Mouse (Mus musculus): ENCODE measurements around the gene Emc10. TPM values are rescaled to one million over a fixed set of nuclear protein-coding genes. Genes with fewer than 3 reads are reported as not detected.

The Emc10 gene
- polyA plus RNA-seq, 1 experiment: 359 TPM

DNA sequence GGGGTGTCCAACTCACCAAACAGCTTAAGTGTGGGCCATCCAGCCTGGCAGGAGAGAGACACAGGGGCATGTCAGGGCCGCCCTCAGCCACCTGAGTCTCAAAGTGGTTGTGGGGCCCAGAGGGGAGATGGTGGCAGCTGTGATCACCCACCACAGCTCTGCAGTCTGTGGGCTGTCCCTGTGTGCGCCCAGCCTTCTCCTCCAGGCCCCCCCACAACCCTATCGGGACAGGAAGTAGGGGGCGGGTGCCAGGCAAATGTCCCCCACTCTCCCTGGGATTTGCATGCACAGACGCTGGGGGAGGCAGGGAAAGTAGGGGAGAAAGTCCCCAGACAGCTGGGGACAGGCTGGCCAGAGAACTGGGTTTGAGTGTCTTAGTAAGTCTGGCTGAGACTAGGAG, 34.9 kb upstream of the Emc10 start:
- no peak for TF ChIP-seq GATA1 (IDR thresholded peaks at IDR 0.05; ENCODE audit: low read length)

DNA sequence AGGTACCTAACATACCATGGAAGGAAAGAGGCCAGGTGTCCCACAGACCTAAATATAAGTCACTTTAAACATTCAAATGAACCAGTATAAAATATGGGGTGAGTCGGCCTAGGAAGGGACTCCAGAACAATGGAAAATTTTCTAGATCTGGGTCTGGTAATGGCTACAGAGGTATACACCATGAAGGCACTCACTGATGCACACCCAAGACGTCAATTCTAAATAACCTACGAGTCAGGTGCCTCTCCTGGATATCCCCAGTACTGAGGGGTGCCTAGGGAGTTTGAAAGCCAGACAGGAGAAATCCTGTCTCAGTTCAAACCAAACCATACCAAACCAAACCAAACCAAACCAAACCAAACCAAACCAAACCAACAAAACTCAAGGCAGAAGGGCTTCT, 34.2 kb upstream of the Emc10 start:
- TF ChIP-seq GATA1 (IDR thresholded peaks at IDR 0.05; ENCODE audit: low read length): no peak

DNA sequence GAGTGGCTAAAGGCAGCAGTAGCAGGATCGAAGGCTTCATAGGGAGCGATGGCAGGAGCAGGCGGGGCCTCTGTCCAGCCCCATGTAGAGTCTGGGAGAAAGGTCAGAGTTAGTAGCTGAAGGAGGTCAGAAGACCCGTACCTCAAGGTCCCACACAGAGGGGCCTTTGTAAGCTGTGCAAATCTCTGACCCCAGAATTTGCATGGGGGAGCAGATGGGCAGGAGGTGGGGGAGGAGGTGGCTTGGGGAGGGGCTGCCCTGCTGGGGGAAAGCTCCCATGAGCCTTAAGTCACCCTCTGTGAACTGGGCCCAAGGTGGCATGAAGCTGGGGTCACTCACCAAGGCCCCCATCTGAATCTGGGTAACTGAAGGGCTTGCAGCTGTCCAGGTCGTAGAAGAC, 33.2 kb upstream of the Emc10 start:
- TF ChIP-seq GATA1 (IDR thresholded peaks at IDR 0.05; ENCODE audit: low read length): no peak

DNA sequence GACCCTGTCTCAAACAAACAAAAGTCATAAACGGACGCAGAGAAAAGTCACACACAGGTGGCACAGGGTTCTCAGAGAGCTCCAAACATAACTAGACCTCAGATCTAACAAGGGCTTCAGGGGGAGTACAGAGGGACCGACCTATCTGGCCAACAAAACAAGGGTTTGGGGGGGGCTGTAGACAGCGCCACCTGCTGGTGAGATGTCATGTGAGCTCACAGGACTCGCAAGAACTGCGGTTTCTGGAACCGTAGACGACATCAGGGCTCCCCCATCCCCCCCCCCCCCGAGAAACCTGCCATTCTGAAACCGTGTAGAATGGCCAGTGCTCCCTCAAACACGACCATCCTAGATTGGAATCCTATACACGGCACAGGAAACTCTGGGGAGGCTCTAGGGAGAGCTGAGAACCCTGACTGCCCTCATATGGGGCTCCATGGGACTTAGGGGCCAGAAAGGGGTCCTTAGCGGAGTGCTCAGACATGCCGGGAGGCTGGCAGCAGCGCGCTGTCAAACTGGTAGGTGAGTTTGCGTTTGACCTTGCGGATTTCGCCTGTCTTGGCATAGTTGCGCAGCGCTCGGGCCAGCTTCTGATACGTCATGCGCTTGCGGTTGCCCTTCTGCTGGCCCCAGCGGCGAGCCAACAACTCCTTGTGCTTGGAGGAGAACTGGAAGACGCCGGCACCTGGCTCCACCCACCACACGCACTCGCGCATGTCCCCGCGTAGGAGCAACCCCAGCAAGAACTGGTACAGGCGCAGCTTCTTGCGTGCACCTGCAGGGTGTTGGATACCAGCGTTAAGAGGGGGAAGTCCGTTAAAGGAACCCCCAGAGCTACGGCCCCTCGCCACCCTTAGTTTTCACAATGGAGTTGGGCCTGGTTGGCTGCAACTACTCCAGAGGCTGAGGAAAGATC, 31.4 kb upstream of the Emc10 start:
- TF ChIP-seq GATA1 (IDR thresholded peaks at IDR 0.05; ENCODE audit: low read length): no peak

DNA sequence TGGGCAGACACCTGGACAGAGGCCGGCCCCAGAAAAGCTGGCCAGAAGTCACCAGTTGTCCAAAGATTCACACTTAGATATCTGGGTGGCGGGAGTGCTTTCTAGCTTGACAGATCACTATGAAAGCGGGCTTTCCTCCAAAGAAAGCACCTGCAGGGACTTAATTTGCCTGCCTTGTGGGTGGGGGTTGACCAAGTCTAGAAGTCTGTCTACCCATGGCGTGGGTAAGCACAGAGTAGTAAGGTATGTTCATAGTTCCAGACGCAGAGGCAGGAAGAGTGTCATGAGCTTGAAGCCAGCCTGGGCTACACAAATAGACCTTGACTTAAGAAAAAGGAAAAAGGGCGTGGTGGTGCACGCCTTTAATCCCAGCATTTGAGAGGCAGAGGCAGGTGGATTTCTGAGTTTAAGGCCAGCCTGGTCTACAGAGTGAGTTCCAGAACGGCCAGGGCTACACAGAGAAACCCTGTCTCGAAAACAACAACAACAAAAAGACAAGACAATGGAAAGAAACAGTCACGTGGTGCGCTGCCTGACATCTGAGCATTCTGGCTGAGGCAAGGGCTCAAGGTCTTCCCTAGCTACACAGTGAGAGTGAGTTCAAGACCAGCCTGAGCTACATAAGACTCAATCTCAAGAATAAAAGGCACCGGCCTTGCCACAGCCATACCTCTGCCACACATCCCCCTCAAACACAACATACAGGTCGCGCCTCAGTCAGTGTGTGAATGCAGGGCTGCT, 30.3 kb upstream of the Emc10 start:
- TF ChIP-seq GATA1 (IDR thresholded peaks at IDR 0.05; ENCODE audit: low read length): no peak

DNA sequence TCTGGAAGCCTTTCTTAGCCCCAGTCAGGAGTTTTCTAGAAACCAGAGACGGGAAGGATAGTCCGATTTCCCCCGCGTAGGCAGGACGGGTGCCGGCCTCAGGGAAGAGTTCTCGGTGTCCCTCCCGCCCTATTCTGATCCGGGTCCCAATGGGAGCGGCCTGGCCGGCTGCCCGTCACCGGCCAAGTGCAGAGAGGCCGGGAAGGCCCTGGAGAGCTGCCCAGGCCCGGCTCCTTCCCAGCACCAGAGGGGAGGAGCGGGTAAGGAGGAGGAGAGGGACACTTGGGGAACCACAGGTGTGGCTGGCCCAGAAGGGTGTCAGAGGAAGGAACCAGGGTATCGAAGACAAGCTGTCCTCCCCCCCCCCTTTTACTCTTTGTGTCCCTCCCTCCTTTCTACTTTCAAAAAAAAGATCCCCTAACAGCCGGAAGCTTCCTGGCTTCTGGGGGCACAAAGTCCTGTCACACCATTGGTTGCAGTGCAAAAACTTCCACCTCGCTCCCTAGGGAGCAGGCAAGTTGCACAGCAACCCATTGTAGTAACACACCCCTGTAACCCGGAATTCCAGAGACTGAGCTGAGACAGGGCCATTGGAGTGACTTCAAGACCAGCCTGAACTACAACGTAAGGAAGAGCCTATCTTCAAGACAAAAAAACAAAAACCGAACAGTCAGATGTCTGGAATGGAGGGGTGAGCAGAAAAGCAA, 28.9 kb upstream of the Emc10 start:
- TF ChIP-seq GATA1 (IDR thresholded peaks at IDR 0.05; ENCODE audit: low read length): no peak

DNA sequence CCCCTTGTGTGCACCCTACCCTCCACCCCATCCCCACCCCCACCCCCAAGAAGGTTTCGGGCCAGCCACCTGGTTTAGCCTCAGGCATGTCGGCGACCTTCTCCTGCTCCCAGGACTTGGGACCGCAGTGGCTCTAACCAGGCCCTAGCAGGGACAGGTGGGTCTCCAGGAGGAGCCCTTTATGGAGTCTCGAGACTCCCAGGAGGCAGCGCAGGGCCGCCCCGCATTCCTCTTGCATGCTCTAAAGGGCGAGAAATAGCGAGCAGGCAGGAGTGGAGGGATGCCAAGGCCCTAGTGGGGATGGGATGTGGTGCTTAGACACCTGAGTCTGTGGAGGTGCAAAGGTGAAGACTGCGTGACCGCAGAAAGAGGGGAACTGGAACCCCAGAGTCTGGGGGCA, 28.2 kb upstream of the Emc10 start, which contains the start of gene Mybpc2:
TSS of gene Mybpc2 (minus strand) at position 155 of the 400 bp plus-strand sequence.
- TF ChIP-seq GATA1 (IDR thresholded peaks at IDR 0.05; ENCODE audit: low read length): no peak

DNA sequence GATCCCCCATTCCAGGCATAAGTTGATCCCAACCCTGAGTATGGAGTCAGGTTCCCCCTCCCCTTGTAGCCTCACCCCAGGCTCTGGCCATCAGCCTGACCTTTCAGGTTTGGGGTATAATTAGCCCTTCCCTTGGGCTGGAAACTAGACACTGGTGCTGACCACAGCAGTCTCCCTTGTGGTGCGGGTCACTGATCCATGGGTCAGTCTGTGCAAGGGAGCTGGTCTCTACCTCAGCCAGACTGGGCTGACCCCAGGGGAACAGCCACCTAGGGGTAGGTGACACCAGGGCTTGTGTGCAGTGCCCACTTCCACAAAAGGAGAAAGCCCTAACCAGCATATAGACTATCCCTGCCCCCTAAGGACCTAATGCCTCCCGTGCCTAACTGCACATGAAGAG, 26.7 kb upstream of the Emc10 start:
- no peak for TF ChIP-seq GATA1 (IDR thresholded peaks at IDR 0.05; ENCODE audit: low read length)

DNA sequence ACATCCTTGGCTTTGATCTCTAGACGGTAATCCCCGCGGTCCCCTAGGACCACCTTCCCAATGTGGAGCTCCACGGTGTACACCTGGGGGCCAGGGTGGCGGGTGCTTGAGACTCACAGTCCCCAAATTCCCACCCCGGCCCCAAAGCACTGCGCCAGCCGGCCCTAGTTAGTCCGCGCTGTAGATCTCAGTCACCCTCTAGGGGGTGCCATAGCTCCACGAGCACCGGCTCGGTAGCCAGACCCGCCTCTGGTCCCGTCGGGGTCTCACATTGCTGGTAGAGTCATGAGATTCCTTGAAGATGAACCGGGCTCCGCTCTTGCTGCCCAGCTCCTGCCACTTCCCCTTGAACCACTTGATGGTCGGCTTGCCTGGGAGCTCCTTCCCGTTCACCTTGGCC, 25.4 kb upstream of the Emc10 start:
- TF ChIP-seq GATA1 (IDR thresholded peaks at IDR 0.05; ENCODE audit: low read length): no peak

DNA sequence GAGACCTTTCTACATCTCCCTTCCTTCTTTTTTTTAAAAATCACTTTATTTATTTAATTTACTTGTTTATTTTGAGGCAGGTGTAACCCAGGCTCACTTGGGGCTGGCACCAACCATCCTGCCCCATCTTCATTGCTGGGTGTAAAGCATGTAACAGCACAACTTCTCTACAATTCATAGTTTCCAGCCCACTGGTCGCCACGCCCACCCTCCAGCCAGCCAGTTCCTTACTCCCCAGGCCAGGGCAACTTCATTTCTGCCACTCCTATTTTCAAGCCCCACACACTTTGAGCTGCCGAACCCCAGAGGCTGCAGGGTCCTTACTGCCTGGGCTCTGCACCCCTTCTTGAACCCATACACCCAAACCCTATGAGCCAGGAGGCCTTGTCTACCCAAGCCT, 24.7 kb upstream of the Emc10 start:
- no peak for TF ChIP-seq GATA1 (IDR thresholded peaks at IDR 0.05; ENCODE audit: low read length)

DNA sequence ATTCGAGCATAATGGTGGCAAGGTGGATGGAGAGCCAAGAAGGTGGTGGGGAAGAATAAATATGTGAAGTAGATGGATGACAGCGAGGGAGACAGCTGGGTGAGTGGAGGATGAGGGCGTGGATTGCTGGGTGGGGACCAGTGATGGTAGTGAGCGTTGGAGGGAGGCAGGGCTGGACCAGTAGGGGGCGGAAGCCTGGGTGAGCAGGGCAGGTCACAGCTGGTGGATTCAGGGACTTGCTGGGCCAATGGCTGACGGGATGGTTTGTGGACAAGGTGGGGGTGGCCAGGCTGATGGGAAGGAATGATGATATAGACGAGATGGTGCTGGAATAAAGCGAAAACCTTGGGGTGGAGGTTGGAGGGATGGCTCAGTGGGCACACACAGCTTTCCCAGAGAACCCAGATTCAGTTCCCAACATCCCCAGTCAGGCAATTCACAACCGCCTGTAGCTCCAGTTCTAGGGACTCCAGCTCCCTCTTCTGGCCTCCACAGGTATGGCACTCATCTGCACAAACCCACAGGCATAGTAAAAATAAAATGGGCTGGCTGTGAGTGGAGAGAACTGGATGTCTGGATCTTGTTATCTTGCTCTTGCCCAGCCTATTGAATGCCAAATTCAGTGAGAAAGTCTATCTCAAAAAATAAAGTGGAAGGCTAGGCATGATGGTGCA, 23.0 kb upstream of the Emc10 start:
- no peak for TF ChIP-seq GATA1 (IDR thresholded peaks at IDR 0.05; ENCODE audit: low read length)

DNA sequence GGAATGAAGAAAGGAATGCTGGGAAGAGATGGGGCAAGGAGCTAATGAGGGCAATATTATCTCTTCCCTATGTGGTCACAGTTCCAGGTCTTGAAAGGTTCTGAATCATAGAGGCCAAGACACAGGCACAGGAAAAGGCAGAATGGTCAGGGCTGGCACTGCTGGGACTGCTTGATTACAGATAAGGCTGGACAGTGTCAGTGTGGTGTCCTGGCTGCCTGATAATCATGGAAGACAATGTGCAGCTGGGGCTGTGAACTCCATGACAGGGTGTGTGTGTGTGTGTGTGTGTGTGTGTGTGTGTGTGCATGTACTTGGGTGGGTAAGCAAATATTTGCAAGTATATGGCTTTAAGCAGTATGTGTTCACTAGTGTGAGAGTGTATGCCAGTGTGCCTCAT, 11.2 kb upstream of the Emc10 start:
- no peak for TF ChIP-seq GATA1 (IDR thresholded peaks at IDR 0.05; ENCODE audit: low read length)

DNA sequence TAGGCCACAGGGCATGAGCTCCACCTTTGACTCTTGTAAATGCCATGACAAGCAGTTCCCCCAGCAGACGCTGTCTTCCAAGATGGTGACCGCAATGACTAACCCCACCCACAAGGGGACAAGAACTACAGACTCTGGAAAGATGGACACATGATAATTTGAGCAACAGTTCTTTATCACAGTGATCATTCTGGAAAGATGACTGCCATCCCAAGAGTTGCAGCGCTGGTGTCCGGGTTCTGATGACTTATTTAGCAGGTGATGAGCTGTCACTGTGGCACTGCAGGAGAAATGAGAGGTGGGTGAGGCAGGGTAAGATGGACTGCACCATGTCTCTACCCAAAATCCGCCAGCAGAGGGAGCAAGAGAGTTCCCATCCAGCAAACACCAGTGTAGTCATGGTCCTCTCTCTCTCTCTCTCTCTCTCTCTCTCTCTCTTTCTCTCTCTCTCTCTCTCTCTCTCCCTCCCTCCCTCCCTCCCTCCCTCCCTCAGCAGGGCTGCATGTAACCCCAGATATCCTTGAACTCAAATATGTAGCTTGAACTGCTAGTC, 5.3 kb upstream of the Emc10 start:
- TF ChIP-seq GATA1 (IDR thresholded peaks at IDR 0.05; ENCODE audit: low read length): no peak

DNA sequence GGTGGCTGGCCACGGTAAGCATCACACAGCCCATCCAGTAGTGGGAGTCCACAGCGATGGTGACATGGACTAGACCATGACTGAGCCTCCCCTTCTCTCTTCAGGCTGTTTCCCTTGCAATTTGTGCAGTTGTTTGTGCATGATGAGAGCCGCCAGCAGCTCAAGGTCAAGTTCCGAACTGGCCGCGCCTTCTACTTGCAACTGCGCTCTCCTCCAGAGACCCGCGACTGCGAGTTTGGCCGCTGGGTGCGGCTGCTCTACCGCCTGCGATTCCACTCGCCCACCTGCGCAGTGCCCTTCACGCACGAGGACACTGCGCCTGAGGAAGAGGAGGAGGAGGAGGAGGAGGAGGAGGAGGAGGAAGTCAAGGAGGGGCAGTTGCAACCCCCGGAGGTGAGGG, 3.7 kb upstream of the Emc10 start:
- no peak for TF ChIP-seq GATA1 (IDR thresholded peaks at IDR 0.05; ENCODE audit: low read length)

DNA sequence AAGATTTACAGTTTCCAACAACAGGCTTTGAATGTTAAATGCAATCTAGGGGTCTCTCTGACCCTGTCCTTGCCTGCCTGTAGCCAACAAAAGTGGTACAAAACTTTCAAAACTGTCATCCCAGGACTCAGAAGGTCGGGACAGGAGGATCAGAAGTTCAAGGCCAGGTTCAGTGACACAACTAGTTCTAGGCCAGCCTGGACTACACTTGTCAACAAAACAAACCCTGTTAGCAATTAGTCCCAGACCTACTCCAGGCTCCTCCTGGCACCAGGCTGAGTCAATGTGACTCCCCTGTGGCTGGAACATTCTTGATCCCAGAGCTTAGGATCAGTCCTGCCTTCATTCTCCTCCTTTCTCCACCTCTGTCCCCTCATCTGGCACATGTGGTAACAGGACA, 2.6 kb upstream of the Emc10 start:
- TF ChIP-seq GATA1 (IDR thresholded peaks at IDR 0.05; ENCODE audit: low read length): no peak
